Mouse (Mus musculus) liver, embryonic 18 days (tissue): Measurements from ENCODE around the gene Ftsj3. TPM values are rescaled to one million over a fixed set of nuclear protein-coding genes. Genes with fewer than 3 reads are reported as not detected.

Experiments
- polyA plus RNA-seq: library from polyadenylated mRNA; depleted of rRNA; stranded (reverse); fragments of >200 nt; gene quantifications from 2 replicates; pipeline ENCODE4 v1.2.3, GENCODE M21; 2012; rRNA removed

Ftsj3 gene
- polyA plus RNA-seq: 15.5 and 16.4 TPM in 2 replicates

GRCm38 (mm10) chr11:106255685-106256451 is at the start of gene Ftsj3, which contains the start of gene Psmc5:
Ftsj3 (minus strand) TSS chr11:106256079.
Psmc5 (plus strand) TSS chr11:106256154.

GRCm38 (mm10) chr11:106301765-106302164 is 45.9 kb upstream of the Ftsj3 start, which contains the start of gene Gh:
Gh (minus strand) TSS chr11:106301865.

GRCm38 (mm10) chr11:106276454-106276853 is 20.6 kb upstream of the Ftsj3 start, which contains the start of gene Tcam1:
Tcam1 (plus strand) TSS chr11:106276672.

GRCm38 (mm10) chr11:106272644-106273310 is 16.9 kb upstream of the Ftsj3 start, which contains the start of gene Smarcd2:
Smarcd2 (minus strand) TSS chr11:106272972.

GRCm38 (mm10) chr11:106216730-106217490 is 39.0 kb downstream of the Ftsj3 start, which contains the start of gene Ddx42:
Ddx42 (plus strand) TSS chr11:106216926.

GRCm38 (mm10) chr11:106215927-106216729 is 39.8 kb downstream of the Ftsj3 start, which contains the start of gene Ccdc47:
Ccdc47 (minus strand) TSS chr11:106216344.

GRCm38 (mm10) chr11:106202123-106202465 is 53.8 kb downstream of the Ftsj3 start, which contains the start of gene Strada:
Strada (minus strand) TSS chr11:106202168.

Other genes with a start within 250 kb of the Ftsj3 start
- 0.01 and 0.03 TPM in 2 replicates for gene Kcnh6, start 248.0 kb downstream of the Ftsj3 start, polyA plus RNA-seq
- gene Dcaf7, start 219.2 kb downstream of the Ftsj3 start, polyA plus RNA-seq: 12.6 and 16.4 TPM in 2 replicates
- gene Taco1, start 190.0 kb downstream of the Ftsj3 start, polyA plus RNA-seq: 8.7 and 9.4 TPM in 2 replicates
- 9.5 and 10.2 TPM in 2 replicates for gene Map3k3, start 171.5 kb downstream of the Ftsj3 start, polyA plus RNA-seq
- gene Gm10840, start 95.2 kb downstream of the Ftsj3 start, polyA plus RNA-seq: not detected in 2 replicates
- 39.4 and 40.4 TPM in 2 replicates for gene Limd2, start 95.2 kb downstream of the Ftsj3 start, polyA plus RNA-seq
- gene Strada, start 53.9 kb downstream of the Ftsj3 start, polyA plus RNA-seq: 6.9 and 7.0 TPM in 2 replicates
- gene Ccdc47, start 39.7 kb downstream of the Ftsj3 start, polyA plus RNA-seq: 24.5 and 27.0 TPM in 2 replicates
- 11.9 and 13.5 TPM in 2 replicates for gene Ddx42, start 39.2 kb downstream of the Ftsj3 start, polyA plus RNA-seq
- gene Psmc5, start 75 bp upstream of the Ftsj3 start, polyA plus RNA-seq: 60.5 and 63.5 TPM in 2 replicates
- gene Smarcd2, start 16.9 kb upstream of the Ftsj3 start, polyA plus RNA-seq: 35.1 and 37.9 TPM in 2 replicates
- gene Tcam1, start 20.6 kb upstream of the Ftsj3 start, polyA plus RNA-seq: 0.11 and 0.13 TPM in 2 replicates
- gene Gh, start 45.8 kb upstream of the Ftsj3 start, polyA plus RNA-seq: 0.07 and 0.08 TPM in 2 replicates
- gene Cd79b, start 58.7 kb upstream of the Ftsj3 start, polyA plus RNA-seq: 14.8 and 21.6 TPM in 2 replicates
- gene Scn4a, start 97.2 kb upstream of the Ftsj3 start, polyA plus RNA-seq: 0.06 TPM in 2 replicates
- not detected in 2 replicates for gene Prr29, start 109.4 kb upstream of the Ftsj3 start, polyA plus RNA-seq
- 17.5 and 19.2 TPM in 2 replicates for gene Icam2, start 132.0 kb upstream of the Ftsj3 start, polyA plus RNA-seq
- 5.6 and 7.8 TPM in 2 replicates for gene Ern1, start 231.8 kb upstream of the Ftsj3 start, polyA plus RNA-seq